Mouse (Mus musculus): ENCODE data around the gene Galntl5. TPM values are rescaled to one million over a fixed set of nuclear protein-coding genes. Genes with fewer than 3 reads are reported as not detected.
A peak's percentile ranks its signal among the peaks of the same experiment; 100 is the strongest.

The Galntl5 gene
- total RNA-seq, 2 experiments from 2014 or later, result not detected

DNA sequence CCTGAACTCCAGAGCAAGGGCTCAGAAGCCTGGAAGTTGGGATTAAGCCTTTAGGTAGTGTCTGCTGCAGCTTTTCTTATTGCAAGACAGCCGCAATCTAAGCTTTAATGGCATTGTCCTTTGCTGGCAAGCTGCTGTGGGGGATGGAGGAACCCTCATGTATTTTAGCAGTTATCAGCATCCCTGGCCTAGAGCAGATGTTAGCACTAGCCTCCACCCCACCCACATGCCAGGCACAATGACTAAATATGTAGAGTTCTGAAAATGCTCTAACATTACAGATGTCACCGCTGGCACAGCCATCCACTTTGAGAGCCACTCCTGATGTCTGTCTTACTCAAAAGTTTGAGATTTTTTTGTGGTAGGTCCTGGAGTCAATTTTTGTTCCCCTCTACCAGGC lies 75.4 kb downstream of the Galntl5 start:
- Histone ChIP-seq H3K4me3 (no peak overlapping the region), H3K27ac (peak overlapping the region; percentile 64)
- no peak for TF ChIP-seq CTCF (IDR thresholded peaks at IDR 0.05)
- intact Hi-C loops (cut with DNase I), result loop anchor here (1.0 kb wide), 1 partner anchor 171 kb away; no protein-coding TSS in a partner anchor
- peak; percentile 28 to 48 for DNase-seq (ENCODE audit: extremely low spot score in 1 of 2, low spot score in 2 of 2)

DNA sequence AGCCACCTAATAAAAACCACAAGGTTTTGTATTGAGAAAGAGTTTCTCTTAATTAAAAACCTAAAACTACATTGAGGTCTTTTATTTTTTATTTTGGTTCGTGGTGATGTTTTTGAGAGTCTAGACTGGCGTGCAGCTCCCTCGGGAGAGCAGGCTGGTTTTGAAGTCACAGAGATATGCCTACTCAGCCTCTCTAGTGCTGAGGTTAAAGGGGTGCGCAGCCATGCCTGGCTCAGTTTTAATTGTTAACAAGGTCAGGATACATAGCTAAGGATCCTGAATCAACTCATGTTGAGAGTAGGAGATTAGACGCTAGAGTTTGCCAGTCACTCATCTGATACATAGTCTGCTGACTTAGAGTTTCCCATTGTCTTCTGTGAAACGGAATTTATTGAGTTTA lies 80.2 kb downstream of the Galntl5 start:
- intact Hi-C loops (cut with DNase I), result no loop called here
- TF ChIP-seq CTCF (IDR thresholded peaks at IDR 0.05), result no peak
- DNase-seq (ENCODE audit: extremely low spot score in 1 of 2, low spot score in 2 of 2), result no peak
- H3K27ac ChIP-seq, result no peak overlapping the region
- H3K4me3 ChIP-seq, result no peak overlapping the region

DNA sequence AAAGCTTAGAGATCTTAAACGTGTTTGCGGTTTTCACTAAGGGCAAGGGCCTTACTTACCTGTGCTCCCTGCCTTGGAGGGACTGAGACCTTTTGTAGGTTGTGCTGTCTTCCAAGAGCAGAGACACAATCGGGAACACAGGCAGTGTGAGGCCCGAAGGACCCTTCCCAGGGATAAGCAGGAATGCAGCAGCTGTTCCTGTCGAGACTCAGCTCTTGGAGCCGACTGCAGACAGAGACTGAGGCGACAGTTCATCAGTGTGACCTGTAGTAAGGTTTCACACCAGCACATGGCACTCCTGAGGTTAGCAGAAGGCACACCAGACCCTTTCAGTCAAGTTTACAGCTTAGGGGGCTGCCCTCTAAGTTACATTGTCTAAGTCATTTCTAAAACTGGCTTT lies 81.0 kb downstream of the Galntl5 start:
- no peak for DNase-seq (ENCODE audit: extremely low spot score in 1 of 2, low spot score in 2 of 2)
- intact Hi-C loops (cut with DNase I), result no loop called here
- Histone ChIP-seq H3K27ac (no peak overlapping the region), H3K4me3 (no peak overlapping the region)
- no peak for TF ChIP-seq CTCF (IDR thresholded peaks at IDR 0.05)

DNA sequence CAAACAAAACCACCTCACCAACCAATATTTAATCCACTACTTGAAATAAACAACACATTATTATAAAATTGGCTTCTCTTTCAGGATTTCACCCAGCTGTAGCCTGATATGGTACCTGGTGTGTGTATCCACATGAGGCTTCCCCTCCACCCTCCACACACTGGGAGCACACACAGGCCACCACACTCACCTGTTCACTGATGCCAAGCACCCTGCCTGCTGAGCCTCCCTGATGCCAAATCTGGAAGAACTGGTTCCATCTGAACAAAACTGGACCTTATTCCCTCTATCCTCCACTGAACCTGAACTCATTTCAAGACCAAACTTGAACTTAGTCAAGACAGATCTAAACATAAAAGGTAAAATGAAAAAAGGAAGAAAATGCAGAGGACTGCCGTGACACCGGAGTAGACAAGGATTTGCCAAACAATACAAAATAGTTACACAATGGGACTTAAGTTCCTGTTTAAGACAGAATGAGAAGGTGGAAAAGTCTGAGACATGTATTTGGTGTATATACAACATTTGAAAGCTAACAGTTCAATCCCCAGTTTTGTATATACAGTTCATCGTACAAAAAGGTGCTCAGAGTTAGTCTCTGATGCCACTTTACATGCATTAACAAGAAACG lies 87.1 kb downstream of the Galntl5 start:
- DNase-seq (ENCODE audit: extremely low spot score in 1 of 2, low spot score in 2 of 2), result no peak
- Histone ChIP-seq H3K27ac (no peak overlapping the region), H3K4me3 (no peak overlapping the region)
- intact Hi-C loops (cut with DNase I), result no loop called here
- TF ChIP-seq CTCF (IDR thresholded peaks at IDR 0.05), result no peak

Small RNA genes lying within 50 kb of the gene (microRNA-seq; reads per million reads assigned to microRNA genes)
- gene Gm26051, result 0 reads per million in 2 experiments

Other genes with a start within 250 kb of the Galntl5 start
- gene Prkag2, start 80.8 kb upstream of the Galntl5 start, total RNA-seq (2021), result 100 to 1,000 TPM; 113 to 118 TPM
- 10 to 100 TPM; 44.7 to 45.3 TPM for gene Galnt11, start 40.4 kb downstream of the Galntl5 start, total RNA-seq (2021)
- gene E130116L18Rik, start 41.7 kb downstream of the Galntl5 start, total RNA-seq (2021), result not detected

Measured in left cerebral cortex, adult 2 months (tissue).